Mouse (Mus musculus) ES-E14 (cell line): ENCODE results near the gene Naalad2. TPM values are rescaled to one million over a fixed set of nuclear protein-coding genes. Genes with fewer than 3 reads are reported as not detected.

ENCODE experiments used
- DNase-seq: peaks from one replicate; pipeline ENCODE4 v3.0.0-alpha.2; 2013; ENCODE audit warnings: low read depth, low spot score
- H3K27ac ChIP-seq: 2 replicates; pipeline ENCODE4 v1.5.1; 2012; ENCODE audit warnings: low read depth, mild to moderate bottlenecking, low read length, moderate library complexity, mixed read lengths; ENCODE audit not compliant: poor library complexity, insufficient read depth, severe bottlenecking
- H3K36me3 ChIP-seq: 2 replicates; pipeline ENCODE4 v1.6.1; 2012; ENCODE audit warnings: mild to moderate bottlenecking, low read length, moderate library complexity, mixed read lengths; ENCODE audit not compliant: control insufficient read depth, poor library complexity, insufficient read depth, severe bottlenecking
- H3K4me1 ChIP-seq, 2 experiments: fragments of 150-350 bp in 1 of 2; sonication (generic) in 1 of 2; 2 replicates each; pipeline ENCODE4 v1.6.1; 2012; ENCODE audit warnings: low read length in 2 of 2, mild to moderate bottlenecking in 1 of 2, mixed read lengths in 1 of 2; ENCODE audit not compliant: control insufficient read depth in 2 of 2, insufficient read depth in 2 of 2, poor library complexity in 1 of 2
- H3K4me3 ChIP-seq, 2 experiments: fragments of 150-350 bp in 1 of 2; sonication (generic) in 1 of 2; 2 replicates each; pipeline ENCODE4 v1.5.1; 2012; ENCODE audit warnings: low read length in 2 of 2, low read depth in 1 of 2, mild to moderate bottlenecking in 1 of 2, mixed read lengths in 1 of 2; ENCODE audit not compliant: insufficient read depth in 1 of 2, poor library complexity in 1 of 2, severe bottlenecking in 1 of 2
- H3K9ac ChIP-seq: 2 replicates; pipeline ENCODE4 v1.6.1; 2012; ENCODE audit warnings: low read depth, mild to moderate bottlenecking, low read length, mixed read lengths; ENCODE audit not compliant: poor library complexity, insufficient read depth, severe bottlenecking
- H3K9me3 ChIP-seq: fragments of 150-350 bp; sonication (generic); 2 replicates; pipeline ENCODE4 v1.6.1; 2012; ENCODE audit warnings: low read depth, mild to moderate bottlenecking, low read length; ENCODE audit not compliant: control insufficient read depth, insufficient read depth
- CHD2 ChIP-seq: IDR thresholded peaks from 2 replicates; pipeline ENCODE4 v1.6.1; 2014; ENCODE audit warnings: mild to moderate bottlenecking, low read depth, low read length, inconsistent platforms
- HCFC1 ChIP-seq: IDR thresholded peaks from 2 replicates; pipeline ENCODE4 v1.6.1; 2012; ENCODE audit warnings: low read length, inconsistent platforms, borderline replicate concordance; ENCODE audit not compliant: insufficient read depth
- MAFK ChIP-seq: IDR thresholded peaks from 2 replicates; pipeline ENCODE4 v1.6.1; 2014; ENCODE audit warnings: mild to moderate bottlenecking, low read depth, low read length, inconsistent platforms; ENCODE audit not compliant: insufficient read depth
- ZC3H11A ChIP-seq: IDR thresholded peaks from 2 replicates; pipeline ENCODE4 v1.6.1; 2012; ENCODE audit warnings: low read depth, mild to moderate bottlenecking, inconsistent platforms, low read length, borderline replicate concordance
- ZNF384 ChIP-seq: IDR thresholded peaks from 2 replicates; pipeline ENCODE4 v1.6.1; 2012; ENCODE audit warnings: low read depth, low read length, inconsistent platforms
- in situ Hi-C, 2 experiments: fragments of 600-800 bp; cut with MboI; formaldehyde crosslinking; loops; one replicate each; pipeline ENCODE4 v1.15.1; 2025; ENCODE audit warnings: low sequenced_read_pairs in 2 of 2, inconsistent platforms in 1 of 2; ENCODE audit not compliant: unreplicated experiment in 2 of 2
- total RNA-seq: library from RNA; depleted of rRNA; stranded (reverse); fragments of 300-350 nt; gene quantifications from 2 replicates; pipeline ENCODE4 v1.2.3, GENCODE M21; 2012; rRNA removed

Gene Naalad2
- total RNA-seq, 1 experiment = 2.9 TPM

GRCm38 (mm10) chr9:18277497-18277896 lies 125.3 kb downstream of the Naalad2 start:
- TF ChIP-seq HCFC1 = no peak
- peak; percentile 67; the same call in 1 of the 2 replicates for TF ChIP-seq ZC3H11A
- no peak for TF ChIP-seq ZNF384
- in situ Hi-C loops = no loop called here
- no peaks in the 10 kb centered on the region for H3K4me1 ChIP-seq
- no peak overlapping the region for H3K27ac ChIP-seq
- H3K9me3 ChIP-seq = no peaks in the 10 kb centered on the region
- DNase-seq = no peak
- no peak overlapping the region for H3K4me3 ChIP-seq
- H3K9ac ChIP-seq = no peak overlapping the region
- no peaks in the 10 kb centered on the region for H3K36me3 ChIP-seq

- no peaks in the 10 kb centered on the region for H3K4me1 ChIP-seq
- H3K27ac ChIP-seq = no peak overlapping the region
- no peak for DNase-seq
- H3K9ac ChIP-seq = no peak overlapping the region
- H3K9me3 ChIP-seq = no peaks in the 10 kb centered on the region
- in situ Hi-C loops = no loop called here
- no peaks in the 10 kb centered on the region for H3K36me3 ChIP-seq
- TF ChIP-seq MAFK (no peak), ZNF384 (no peak), HCFC1 (no peak), ZC3H11A (no peak), CHD2 (no peak)
- H3K4me3 ChIP-seq = no peak overlapping the region
These were observed 126.0 kb downstream of the Naalad2 start for GRCm38 (mm10) chr9:18276844-18277243.

- Histone ChIP-seq H3K9me3 (no peaks in the 10 kb centered on the region), H3K27ac (no peak overlapping the region), H3K36me3 (no peaks in the 10 kb centered on the region), H3K4me3 (no peak overlapping the region), H3K9ac (no peak overlapping the region), H3K4me1 (no peaks in the 10 kb centered on the region)
- no peak for DNase-seq
- in situ Hi-C loops = no loop called here
- no peak for TF ChIP-seq HCFC1
- TF ChIP-seq MAFK = peak; percentile 60
These were observed 126.9 kb downstream of the Naalad2 start for GRCm38 (mm10) chr9:18275901-18276300.

Other genes starting within 250 kb of the Naalad2 start
- 70.6 and 81.3 TPM in 2 replicates for gene Chordc1, start 110.9 kb downstream of the Naalad2 start, total RNA-seq
- 1.6 and 1.7 TPM in 2 replicates for gene Ubtfl1, start 1.4 kb upstream of the Naalad2 start, total RNA-seq
- not detected in 2 replicates for gene Mbd3l2, start 27.7 kb upstream of the Naalad2 start, total RNA-seq
- gene Zfp558, start 75.3 kb upstream of the Naalad2 start, total RNA-seq = 2.2 and 2.7 TPM in 2 replicates
- gene Mbd3l1, start 75.4 kb upstream of the Naalad2 start, total RNA-seq = not detected in 2 replicates